Mouse (Mus musculus): ENCODE data around the gene Dctn3. TPM values are rescaled to one million over a fixed set of nuclear protein-coding genes. Genes with fewer than 3 reads are reported as not detected.
"Not testable (repeated sequence)": the region's sequence is repeated elsewhere in the genome, so short reads cannot be mapped to it uniquely, and the experiment has no call there.

The Dctn3 gene
- 104 and 106 TPM in 2 replicates for polyA plus RNA-seq (2015; fragmentation: Nextera tagmentation; extraction: Ambion mirVana)

GRCm38 (mm10) chr4:41722918-41723351, at the start of gene Dctn3:
Dctn3 (minus strand) TSS chr4:41723170.
- Histone ChIP-seq H3K36me3 (peaks cover 26% of the 10 kb centered on the region), H3K9me3 (no peaks in the 10 kb centered on the region), H3K4me3 (peak within 1 kb of the TSS; percentile 84), H3K27me3 (peaks cover 46% of the 10 kb centered on the region), H3K4me2 (replicated peaks) (peak within 1 kb of the TSS; percentile 87), H3K4me1 (peaks cover 18% of the 10 kb centered on the region), H3K27ac (no peak within 1 kb of the TSS), H3K9ac (peak within 1 kb of the TSS; percentile 88)
- ATAC-seq (ENCODE audit: low FRiP score, low read depth) = peak; percentile 94
- under 1% methylated on average over 27 of the region's 27 CpGs for WGBS

GRCm38 (mm10) chr4:41767301-41767700, 44.3 kb upstream of the Dctn3 start:
- Histone ChIP-seq H3K4me1 (peaks cover 15% of the 10 kb centered on the region), H3K36me3 (peaks cover 35% of the 10 kb centered on the region)
- not testable (repeated sequence) for H3K9ac ChIP-seq; H3K4me3 ChIP-seq; H3K27ac ChIP-seq; H3K4me2 ChIP-seq (replicated peaks); H3K9me3 ChIP-seq; H3K27me3 ChIP-seq; ATAC-seq (ENCODE audit: low FRiP score, low read depth)
- WGBS = 83% methylated on average over 10 of the region's 10 CpGs

- H3K27ac ChIP-seq = peak overlapping the region; percentile 99
- H3K9ac ChIP-seq = peak overlapping the region; percentile 72; the same call in 1 of the 2 replicates
Measured at GRCm38 (mm10) chr4:41763176-41763575, 40.2 kb upstream of the Dctn3 start.

GRCm38 (mm10) chr4:41762688-41763114, 39.7 kb upstream of the Dctn3 start:
- Histone ChIP-seq H3K27ac (peak overlapping the region; percentile 99), H3K4me3 (peak overlapping the region; percentile 63), H3K4me2 (replicated peaks) (peak overlapping the region; percentile 94), H3K9ac (peak overlapping the region; percentile 72), H3K4me1 (peaks cover 42% of the 10 kb centered on the region), H3K36me3 (peaks cover 32% of the 10 kb centered on the region)
- H3K9me3 ChIP-seq, H3K27me3 ChIP-seq: not testable (repeated sequence)
- 6% methylated on average over 8 of the region's 8 CpGs for WGBS
- peak; percentile 78 for ATAC-seq (ENCODE audit: low FRiP score, low read depth)

More at GRCm38 (mm10) chr4:41763176-41763575, 40.2 kb upstream of the Dctn3 start:
- not testable (repeated sequence) for H3K27me3 ChIP-seq; ATAC-seq (ENCODE audit: low FRiP score, low read depth); H3K9me3 ChIP-seq
- H3K4me2 ChIP-seq (replicated peaks) = peak overlapping the region; percentile 94
- WGBS = 51% methylated on average over 6 of the region's 6 CpGs
- H3K36me3 ChIP-seq = peaks cover 32% of the 10 kb centered on the region
- H3K4me3 ChIP-seq = peak overlapping the region; percentile 63
- H3K4me1 ChIP-seq = peaks cover 42% of the 10 kb centered on the region

GRCm38 (mm10) chr4:41762099-41762687, 39.2 kb upstream of the Dctn3 start:
- Histone ChIP-seq H3K4me2 (replicated peaks) (peak overlapping the region; percentile 94), H3K9me3 (no peaks in the 10 kb centered on the region), H3K4me3 (peak overlapping the region; percentile 63), H3K4me1 (peaks cover 42% of the 10 kb centered on the region), H3K36me3 (peaks cover 30% of the 10 kb centered on the region), H3K9ac (peak overlapping the region; percentile 72), H3K27ac (peak overlapping the region; percentile 99), H3K27me3 (no peaks in the 10 kb centered on the region)
- WGBS = 12% methylated on average over 8 of the region's 8 CpGs
- ATAC-seq (ENCODE audit: low FRiP score, low read depth) = peak; percentile 85

- H3K4me2 ChIP-seq (replicated peaks) = peak overlapping the region; percentile 94
- peaks cover 28% of the 10 kb centered on the region for H3K36me3 ChIP-seq
- H3K9ac ChIP-seq = peak overlapping the region; percentile 72
- H3K27me3 ChIP-seq = no peaks in the 10 kb centered on the region
- H3K27ac ChIP-seq = peak overlapping the region; percentile 99
- H3K4me1 ChIP-seq = peaks cover 43% of the 10 kb centered on the region
- H3K9me3 ChIP-seq = no peaks in the 10 kb centered on the region
- no peak for ATAC-seq (ENCODE audit: low FRiP score, low read depth)
- H3K4me3 ChIP-seq = peak overlapping the region; percentile 63
Measured at GRCm38 (mm10) chr4:41761680-41762079, 38.7 kb upstream of the Dctn3 start.

- no peaks in the 10 kb centered on the region for H3K27me3 ChIP-seq
- H3K4me3 ChIP-seq = peak overlapping the region; percentile 63
- H3K4me2 ChIP-seq (replicated peaks) = peak overlapping the region; percentile 94
- no peaks in the 10 kb centered on the region for H3K9me3 ChIP-seq
- ATAC-seq (ENCODE audit: low FRiP score, low read depth) = no peak
- 35% methylated on average over 4 of the region's 4 CpGs for WGBS
- H3K36me3 ChIP-seq = peaks cover 23% of the 10 kb centered on the region
- peaks cover 49% of the 10 kb centered on the region for H3K4me1 ChIP-seq
- peak overlapping the region; percentile 72 for H3K9ac ChIP-seq
- H3K27ac ChIP-seq = peak overlapping the region; percentile 99
Measured at GRCm38 (mm10) chr4:41760911-41761310, 37.9 kb upstream of the Dctn3 start.

- H3K4me1 ChIP-seq = peaks cover 49% of the 10 kb centered on the region
- H3K27me3 ChIP-seq = no peaks in the 10 kb centered on the region
- peak overlapping the region; percentile 94 for H3K4me2 ChIP-seq (replicated peaks)
- WGBS = 0% methylated on average over 15 of the region's 15 CpGs
- peaks cover 18% of the 10 kb centered on the region for H3K36me3 ChIP-seq
- peak overlapping the region; percentile 72 for H3K9ac ChIP-seq
- ATAC-seq (ENCODE audit: low FRiP score, low read depth) = peak; percentile 88
- peak overlapping the region; percentile 63 for H3K4me3 ChIP-seq
- peak overlapping the region; percentile 99 for H3K27ac ChIP-seq
- no peaks in the 10 kb centered on the region for H3K9me3 ChIP-seq
Measured at GRCm38 (mm10) chr4:41760288-41760721, 37.3 kb upstream of the Dctn3 start.

GRCm38 (mm10) chr4:41759656-41760287, 36.8 kb upstream of the Dctn3 start:
- Histone ChIP-seq H3K27me3 (no peaks in the 10 kb centered on the region), H3K36me3 (peaks cover 18% of the 10 kb centered on the region), H3K9me3 (no peaks in the 10 kb centered on the region), H3K9ac (peak overlapping the region; percentile 72), H3K4me2 (replicated peaks) (peak overlapping the region; percentile 94), H3K4me3 (peak overlapping the region; percentile 63), H3K27ac (peak overlapping the region; percentile 99), H3K4me1 (peaks cover 52% of the 10 kb centered on the region)
- 40% methylated on average over 6 of the region's 6 CpGs for WGBS
- ATAC-seq (ENCODE audit: low FRiP score, low read depth) = no peak

GRCm38 (mm10) chr4:41759206-41759605, 36.2 kb upstream of the Dctn3 start:
- H3K4me1 ChIP-seq = peaks cover 56% of the 10 kb centered on the region
- ATAC-seq (ENCODE audit: low FRiP score, low read depth) = no peak
- H3K36me3 ChIP-seq = peaks cover 18% of the 10 kb centered on the region
- 85% methylated on average over 9 of the region's 9 CpGs for WGBS
- peak overlapping the region; percentile 99; the same call in 1 of the 2 replicates for H3K27ac ChIP-seq
- H3K9me3 ChIP-seq = no peaks in the 10 kb centered on the region
- H3K4me3 ChIP-seq = no peak overlapping the region
- no peak overlapping the region for H3K4me2 ChIP-seq (replicated peaks)
- H3K9ac ChIP-seq = no peak overlapping the region
- H3K27me3 ChIP-seq = no peaks in the 10 kb centered on the region

GRCm38 (mm10) chr4:41758701-41759100, 35.7 kb upstream of the Dctn3 start:
- H3K9ac ChIP-seq = no peak overlapping the region
- 88% methylated on average over 4 of the region's 4 CpGs for WGBS
- no peak for ATAC-seq (ENCODE audit: low FRiP score, low read depth)
- peaks cover 53% of the 10 kb centered on the region for H3K4me1 ChIP-seq
- no peak overlapping the region for H3K27ac ChIP-seq
- no peak overlapping the region for H3K4me3 ChIP-seq
- H3K36me3 ChIP-seq = peaks cover 18% of the 10 kb centered on the region
- no peak overlapping the region for H3K4me2 ChIP-seq (replicated peaks)
- H3K27me3 ChIP-seq = no peaks in the 10 kb centered on the region
- H3K9me3 ChIP-seq = no peaks in the 10 kb centered on the region

GRCm38 (mm10) chr4:41758021-41758420, 35.1 kb upstream of the Dctn3 start:
- no peak for ATAC-seq (ENCODE audit: low FRiP score, low read depth)
- Histone ChIP-seq H3K4me2 (replicated peaks) (no peak overlapping the region), H3K36me3 (peaks cover 18% of the 10 kb centered on the region), H3K27ac (no peak overlapping the region), H3K9me3 (no peaks in the 10 kb centered on the region), H3K4me3 (no peak overlapping the region), H3K9ac (no peak overlapping the region), H3K4me1 (peaks cover 48% of the 10 kb centered on the region), H3K27me3 (no peaks in the 10 kb centered on the region)
- WGBS = 68% methylated on average over 11 of the region's 11 CpGs

Data from limb, embryonic 13.5 days (tissue).